Mouse (Mus musculus) erythroid progenitor cell, adult 5-6 weeks (primary cell): ENCODE results near the gene Mtor. TPM values are rescaled to one million over a fixed set of nuclear protein-coding genes. Genes with fewer than 3 reads are reported as not detected.

ENCODE experiments used
- ATAC-seq: replicated peaks from 2 replicates; pipeline ENCODE4 v1.8.0; 2016; ENCODE audit warnings: moderate number of reproducible peaks, mild to moderate bottlenecking, moderate TSS enrichment, inconsistent platforms; ENCODE audit not compliant: poor library complexity, low FRiP score, severe bottlenecking
- total RNA-seq, 2 experiments: library from RNA; stranded (forward) in 1 of 2; stranded (reverse) in 1 of 2; fragments of 150-400 nt in 1 of 2; fragments of 186-747, 209-891 nt in 1 of 2; gene quantifications; 2 replicates each; pipeline versions ENCODE4 v1.2.3 to v1.2.4; 2015 to 2017; ENCODE audit warnings: low replicate concordance in 2 of 2

Mtor gene
- total RNA-seq, 2 experiments from 2014 or later, result 22.0 to 34.4 TPM

GRCm38 (mm10) chr4:148473496-148473895, 25.1 kb downstream of the Mtor start:
- no peak for ATAC-seq

DNA sequence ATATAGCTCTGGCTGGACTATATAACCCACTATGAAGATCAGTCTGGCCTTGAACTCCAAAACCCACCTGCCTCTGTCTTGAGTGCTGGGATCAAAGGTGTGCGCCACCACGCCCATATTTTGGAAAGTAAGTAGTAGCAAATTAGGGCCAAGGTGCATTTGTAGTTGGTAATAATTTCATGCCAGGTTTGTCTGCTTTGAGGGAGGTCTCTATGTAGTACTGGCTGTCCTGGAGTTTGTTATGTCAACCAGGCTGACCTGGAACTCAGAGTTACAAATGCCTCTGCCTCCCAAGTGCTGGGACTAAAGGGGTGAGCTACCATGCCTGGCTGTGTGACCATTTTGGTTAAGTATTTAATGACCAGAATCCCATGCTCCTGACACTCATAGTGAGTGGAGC, 31.8 kb downstream of the Mtor start:
- ATAC-seq, result no peak

DNA sequence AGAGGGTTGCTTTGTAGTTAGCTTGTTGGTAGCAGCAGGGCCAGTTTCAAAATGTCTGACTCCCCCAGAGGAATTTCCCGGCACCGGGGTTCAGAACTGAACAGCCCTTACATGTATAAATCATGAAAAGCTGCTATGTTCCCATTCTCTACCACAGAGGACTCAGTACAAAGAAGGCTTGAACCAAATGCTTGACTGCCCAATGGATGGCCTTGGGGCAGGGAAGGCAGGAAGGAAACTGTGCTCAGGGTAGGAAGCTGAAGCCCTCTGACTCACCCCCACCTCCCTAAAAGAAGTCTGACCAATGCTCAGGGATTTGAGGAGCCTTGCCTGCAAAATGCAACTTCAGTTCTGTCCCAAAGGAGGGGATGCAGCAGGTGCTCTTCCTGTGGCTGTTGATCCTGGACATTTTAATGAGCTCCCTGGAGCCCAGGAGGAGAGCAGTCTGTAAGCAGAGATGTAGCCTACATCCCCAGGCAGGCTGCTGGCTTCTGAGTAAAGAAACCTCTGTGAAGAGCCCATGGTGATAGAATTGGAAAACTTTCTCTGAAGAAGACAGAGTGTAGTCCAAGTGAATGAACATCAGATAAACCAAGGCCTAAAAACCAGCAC, 33.3 kb downstream of the Mtor start:
- no peak for ATAC-seq

DNA sequence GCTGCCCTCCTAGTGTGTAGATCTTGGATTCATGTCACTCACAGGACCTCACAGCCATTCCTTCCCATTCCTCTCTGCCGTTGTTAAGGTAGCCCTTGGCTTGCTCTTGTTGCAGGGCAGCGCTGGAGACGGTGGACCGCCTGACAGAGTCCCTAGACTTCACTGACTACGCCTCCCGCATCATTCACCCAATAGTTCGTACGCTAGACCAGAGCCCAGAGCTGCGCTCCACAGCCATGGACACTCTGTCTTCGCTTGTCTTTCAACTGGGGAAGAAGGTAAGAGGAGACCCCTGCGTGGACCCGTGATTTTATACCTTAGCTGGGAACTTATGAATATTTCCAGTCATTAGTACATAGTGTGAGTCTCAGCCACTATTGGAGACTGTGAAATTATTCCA, 36.1 kb downstream of the Mtor start:
- no peak for ATAC-seq

- ATAC-seq, result no peak
These were observed 39.4 kb downstream of the Mtor start for GRCm38 (mm10) chr4:148487841-148488240.

- no peak for ATAC-seq
These were observed 42.1 kb downstream of the Mtor start for GRCm38 (mm10) chr4:148490502-148490901.

GRCm38 (mm10) chr4:148491448-148491847, 43.0 kb downstream of the Mtor start:
- ATAC-seq, result no peak

- no peak for ATAC-seq
These were observed 46.7 kb downstream of the Mtor start for GRCm38 (mm10) chr4:148495160-148495559.

GRCm38 (mm10) chr4:148495874-148496689, 47.7 kb downstream of the Mtor start:
- no peak for ATAC-seq

DNA sequence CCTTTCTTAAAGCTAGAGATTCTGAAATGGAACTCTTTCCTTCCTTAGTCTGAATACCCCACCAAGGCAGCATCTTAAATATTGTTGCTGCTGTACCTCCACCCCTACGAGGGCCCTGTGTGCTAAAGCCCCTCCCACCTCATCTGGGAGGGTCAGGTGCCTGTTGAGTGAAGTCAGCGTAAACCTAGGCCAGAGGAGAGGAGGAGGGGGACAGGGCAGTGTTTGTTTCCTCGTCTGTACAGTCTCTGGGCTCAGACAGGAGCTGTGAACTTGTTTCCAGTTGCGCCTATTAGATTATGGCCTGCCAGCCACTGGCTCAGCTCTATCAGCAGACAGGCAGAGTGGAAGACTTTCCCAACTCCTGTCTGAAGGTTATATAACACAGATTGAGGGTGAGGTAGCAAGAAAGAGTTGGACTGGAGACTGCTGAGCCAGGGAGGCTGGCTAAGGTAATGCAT, 52.0 kb downstream of the Mtor start, which contains the start of gene Angptl7:
Angptl7 (minus strand) TSS at position 51 of the 458 bp plus-strand sequence.
- ATAC-seq, result no peak

GRCm38 (mm10) chr4:148504497-148504959, 56.1 kb downstream of the Mtor start:
- no peak for ATAC-seq

DNA sequence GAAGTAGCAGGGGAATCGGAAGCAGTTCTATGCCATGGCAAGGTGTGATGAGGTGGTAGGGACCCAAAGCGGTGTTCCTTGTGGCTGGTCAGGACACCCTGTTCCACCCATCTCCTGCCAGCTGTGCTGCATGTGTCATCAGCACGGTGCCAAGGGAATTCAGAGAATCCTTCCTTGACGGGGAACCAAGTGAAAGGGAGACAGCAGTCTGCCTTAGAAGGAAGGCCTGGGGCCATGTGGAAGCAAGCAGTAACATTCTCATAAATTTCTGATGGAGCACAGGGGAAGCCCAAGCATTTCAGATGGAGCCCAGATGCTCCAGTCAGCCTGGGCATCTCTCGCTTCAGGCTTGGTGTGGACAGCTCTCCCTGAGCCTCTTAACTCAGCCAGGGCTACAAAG, 59.2 kb downstream of the Mtor start:
- ATAC-seq, result no peak

DNA sequence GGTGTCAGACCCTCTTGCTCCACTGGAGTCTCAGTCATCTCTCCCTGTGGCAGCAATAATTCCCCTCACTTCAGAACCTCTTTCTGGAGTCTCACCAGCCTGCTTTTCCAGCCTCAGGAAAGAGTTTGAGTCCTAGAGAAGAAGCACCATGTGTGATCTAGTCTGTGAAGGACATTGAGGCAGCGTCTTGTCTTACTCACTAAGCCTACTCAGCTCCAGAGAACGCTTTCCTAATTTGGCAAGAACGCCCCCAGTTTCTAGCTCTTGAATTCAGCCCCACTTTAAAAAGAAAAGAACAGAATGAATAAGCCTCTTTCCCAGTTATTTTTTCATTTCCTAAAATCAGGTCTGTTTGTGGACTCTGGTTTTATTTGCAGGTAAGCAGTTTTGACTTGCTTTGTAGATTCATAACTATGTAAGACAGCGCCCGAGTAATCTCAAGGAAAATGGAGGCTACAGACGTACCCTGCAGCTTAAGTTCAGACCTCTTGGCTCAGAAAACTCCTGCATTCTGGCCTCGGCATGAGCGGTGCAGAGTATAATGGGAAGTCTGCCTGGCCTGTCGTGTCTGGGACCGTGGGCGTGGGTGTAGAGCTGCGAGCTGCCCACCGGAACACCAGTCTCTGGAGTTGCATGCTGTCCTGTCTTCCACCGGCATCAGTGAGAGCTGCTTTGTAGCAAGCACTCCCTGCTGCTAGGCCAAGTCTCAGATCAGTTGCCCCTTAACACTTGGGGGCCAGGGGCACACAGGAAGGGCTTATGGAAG, 59.9 kb downstream of the Mtor start:
- no peak for ATAC-seq

DNA sequence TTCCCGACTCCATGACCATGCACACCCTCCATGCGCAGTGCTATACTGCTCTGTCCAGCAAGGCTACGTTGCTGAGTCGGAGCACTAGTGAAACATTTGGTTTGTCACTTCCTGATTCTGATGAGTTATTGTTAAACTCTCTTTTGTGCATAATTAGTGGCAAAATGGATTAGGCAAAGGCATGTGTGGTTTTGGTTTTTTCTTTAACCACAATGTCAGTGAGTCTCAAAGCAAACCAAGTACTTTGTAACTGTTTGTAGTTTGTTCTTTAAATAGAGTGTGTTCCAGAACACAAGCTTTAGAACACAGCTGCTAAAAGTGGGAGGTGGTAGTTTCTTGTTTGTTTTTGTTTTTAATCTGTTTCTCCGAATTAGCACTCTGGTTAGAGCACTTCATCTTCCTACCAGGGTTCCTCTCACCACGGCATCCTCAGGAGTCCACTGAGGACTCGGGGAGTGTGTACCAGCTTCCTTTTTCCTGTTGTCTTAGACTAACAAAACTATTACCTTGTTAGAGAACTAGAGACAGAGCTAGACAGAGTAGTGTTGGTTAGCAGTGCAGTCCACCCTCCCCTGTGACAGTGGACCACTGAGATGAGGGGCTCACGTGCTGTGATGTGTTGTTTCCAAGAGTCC, 61.2 kb downstream of the Mtor start:
- ATAC-seq, result no peak

DNA sequence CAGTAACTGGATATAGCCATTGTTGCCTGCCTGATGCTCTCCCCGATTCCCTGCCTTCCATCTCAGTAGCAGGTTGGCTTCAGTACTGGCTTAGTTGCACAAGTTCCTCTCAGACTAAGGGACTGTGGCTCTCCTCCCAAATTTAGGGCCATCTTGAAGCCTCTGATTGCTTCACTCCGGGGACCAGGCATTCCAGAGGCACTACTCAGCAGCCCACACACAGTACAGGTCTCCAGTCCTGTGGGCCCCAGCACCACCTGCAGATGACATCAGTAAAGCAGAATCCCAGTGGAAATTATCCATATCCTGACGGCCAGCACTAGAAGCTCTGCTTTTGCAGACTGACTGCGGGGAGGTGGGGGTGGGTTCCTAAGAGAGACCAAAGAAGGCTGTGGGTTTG, 62.3 kb downstream of the Mtor start:
- ATAC-seq, result no peak

DNA sequence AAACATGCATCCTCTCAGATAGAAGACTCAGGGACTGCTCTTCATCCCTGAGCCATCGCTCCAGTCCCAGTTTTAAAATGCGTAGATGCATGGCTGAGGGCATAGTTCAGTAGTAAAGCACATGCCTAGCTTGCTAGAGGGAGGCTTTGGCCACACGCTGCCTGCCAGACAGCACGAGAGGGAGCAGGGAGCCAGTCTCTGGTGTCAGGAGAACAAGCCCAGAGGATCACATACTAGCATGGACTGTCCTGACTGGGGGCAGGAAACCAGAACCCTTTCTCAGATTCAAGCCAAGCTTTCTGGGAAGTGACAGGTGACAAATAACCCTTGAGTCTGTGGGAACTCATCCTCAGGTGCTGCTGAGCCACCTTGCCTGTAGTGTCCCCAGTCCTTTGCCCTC, 62.9 kb downstream of the Mtor start:
- ATAC-seq, result no peak

GRCm38 (mm10) chr4:148513021-148513559, 64.7 kb downstream of the Mtor start:
- no peak for ATAC-seq

DNA sequence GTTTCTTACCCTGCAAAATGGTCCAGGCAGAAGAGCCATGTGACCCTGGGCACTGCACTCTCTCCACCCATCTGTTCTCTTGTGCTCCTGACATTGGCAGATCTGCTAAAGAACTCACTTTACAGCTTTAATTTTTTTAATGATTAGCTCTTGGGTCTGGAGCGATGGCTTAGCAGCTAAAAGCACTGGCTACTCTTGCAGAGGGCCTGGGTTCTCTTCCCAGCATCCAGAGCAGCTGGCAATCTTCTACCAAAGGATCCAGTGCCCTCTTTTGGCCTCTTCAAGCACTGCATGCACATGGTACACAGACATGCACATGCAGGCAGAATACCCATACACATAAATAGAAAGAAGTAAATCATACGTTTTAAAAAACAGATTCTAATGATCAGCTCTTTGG, 66.9 kb downstream of the Mtor start:
- ATAC-seq, result no peak

DNA sequence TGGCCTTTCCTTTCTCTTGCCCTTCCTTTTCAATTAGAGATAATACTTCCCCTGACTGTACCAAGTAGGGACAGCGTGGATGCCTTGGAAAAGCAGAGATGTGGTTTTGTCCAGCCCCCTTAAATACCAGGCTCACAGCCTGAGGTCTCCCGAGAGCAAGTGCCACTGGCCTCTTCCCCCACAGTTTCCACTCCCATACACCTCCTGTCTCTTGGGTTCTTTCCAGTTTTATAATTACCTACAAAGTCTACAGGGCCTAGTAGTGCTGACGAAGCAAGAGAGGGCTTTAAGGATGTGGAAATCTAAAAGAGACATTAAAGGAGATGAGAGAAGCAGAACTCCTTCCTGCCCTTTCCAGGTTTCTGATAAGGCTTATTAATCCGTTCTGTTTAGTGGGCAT, 69.4 kb downstream of the Mtor start:
- ATAC-seq, result no peak
